Mouse (Mus musculus): ENCODE data around the gene Cdkal1. TPM values are rescaled to one million over a fixed set of nuclear protein-coding genes. Genes with fewer than 3 reads are reported as not detected.

The Cdkal1 gene
- total and polyA plus RNA-seq, 3 experiments, result 3.9 to 30.3 (median 29.9) TPM

GRCm38 (mm10) chr13:29162867-29163514 lies 692.5 kb downstream of the Cdkal1 start:
- Histone ChIP-seq H3K9ac (ENCODE audit: low read depth, low read length) (no peak overlapping the region), H3K36me3 (ENCODE audit: control insufficient read depth, insufficient read depth, low read length) (no peaks in the 10 kb centered on the region), H3K4me1 (ENCODE audit: control insufficient read depth, insufficient read depth, low read length) (no peaks in the 10 kb centered on the region), H3K27ac (no peak overlapping the region), H3K4me3 (no peak overlapping the region), H3K79me2 (replicated peaks; ENCODE audit: control insufficient read depth, insufficient read depth, low read length) (no peaks in the 10 kb centered on the region), H3K27me3 (ENCODE audit: control insufficient read depth, insufficient read depth, low read length) (no peaks in the 10 kb centered on the region)
- no peak for DNase-seq
- no peak for TF ChIP-seq CTCF (IDR thresholded peaks at IDR 0.05)
- intact Hi-C loops (cut with DNase I), result no loop called here
- WGBS, result 88% methylated on average over 2 of the region's 2 CpGs

DNA sequence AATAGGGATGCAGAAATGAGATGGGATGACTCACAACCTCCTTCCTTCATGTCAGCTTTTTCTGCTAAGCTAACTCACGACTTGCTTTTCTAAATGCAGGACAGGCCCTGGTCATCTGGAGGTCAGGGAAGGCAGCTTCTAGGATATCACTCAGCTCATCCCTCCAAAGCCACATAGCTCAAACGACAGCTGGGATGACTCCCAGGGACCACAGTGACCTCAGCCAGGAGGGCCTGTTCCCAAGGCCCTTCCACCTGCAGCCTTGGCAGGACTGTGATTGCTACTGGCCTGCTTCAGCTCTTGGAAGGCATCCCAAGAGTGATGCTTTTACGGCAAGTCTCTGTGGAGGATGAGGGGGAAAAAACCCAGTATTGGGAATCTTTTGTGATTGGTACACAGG lies 693.0 kb downstream of the Cdkal1 start:
- Histone ChIP-seq H3K36me3 (ENCODE audit: control insufficient read depth, insufficient read depth, low read length) (no peaks in the 10 kb centered on the region), H3K27ac (no peak overlapping the region), H3K4me3 (no peak overlapping the region), H3K4me1 (ENCODE audit: control insufficient read depth, insufficient read depth, low read length) (no peaks in the 10 kb centered on the region), H3K27me3 (ENCODE audit: control insufficient read depth, insufficient read depth, low read length) (no peaks in the 10 kb centered on the region), H3K9ac (ENCODE audit: low read depth, low read length) (no peak overlapping the region), H3K79me2 (replicated peaks; ENCODE audit: control insufficient read depth, insufficient read depth, low read length) (no peaks in the 10 kb centered on the region)
- TF ChIP-seq EP300 (IDR thresholded peaks at IDR 0.05; ENCODE audit: insufficient read depth, low read depth, low read length), result no peak
- no peak for TF ChIP-seq CTCF (IDR thresholded peaks at IDR 0.05)
- peak in 1 of 2 experiments; percentile 32 for DNase-seq
- WGBS, result 54% methylated on average over 3 of the region's 3 CpGs
- intact Hi-C loops (cut with DNase I), result no loop called here

- H3K27me3 ChIP-seq (ENCODE audit: control insufficient read depth, insufficient read depth, low read length), result no peaks in the 10 kb centered on the region
- no peak overlapping the region for H3K9ac ChIP-seq (ENCODE audit: low read depth, low read length)
- WGBS, result 92% methylated on average over 3 of the region's 3 CpGs
- no peaks in the 10 kb centered on the region for H3K36me3 ChIP-seq (ENCODE audit: control insufficient read depth, insufficient read depth, low read length)
- H3K27ac ChIP-seq, result no peak overlapping the region
- no peak for DNase-seq
- intact Hi-C loops (cut with DNase I), result no loop called here
- H3K4me1 ChIP-seq (ENCODE audit: control insufficient read depth, insufficient read depth, low read length), result no peaks in the 10 kb centered on the region
- no peak for TF ChIP-seq CTCF (IDR thresholded peaks at IDR 0.05)
- TF ChIP-seq EP300 (IDR thresholded peaks at IDR 0.05; ENCODE audit: insufficient read depth, low read depth, low read length), result no peak
- no peak for TF ChIP-seq POLR2A (IDR thresholded peaks at IDR 0.05; ENCODE audit: insufficient read depth, low read depth, low read length)
- H3K79me2 ChIP-seq (replicated peaks; ENCODE audit: control insufficient read depth, insufficient read depth, low read length), result no peaks in the 10 kb centered on the region
- no peak overlapping the region for H3K4me3 ChIP-seq
These were observed 694.0 kb downstream of the Cdkal1 start for GRCm38 (mm10) chr13:29161436-29161835.

DNA sequence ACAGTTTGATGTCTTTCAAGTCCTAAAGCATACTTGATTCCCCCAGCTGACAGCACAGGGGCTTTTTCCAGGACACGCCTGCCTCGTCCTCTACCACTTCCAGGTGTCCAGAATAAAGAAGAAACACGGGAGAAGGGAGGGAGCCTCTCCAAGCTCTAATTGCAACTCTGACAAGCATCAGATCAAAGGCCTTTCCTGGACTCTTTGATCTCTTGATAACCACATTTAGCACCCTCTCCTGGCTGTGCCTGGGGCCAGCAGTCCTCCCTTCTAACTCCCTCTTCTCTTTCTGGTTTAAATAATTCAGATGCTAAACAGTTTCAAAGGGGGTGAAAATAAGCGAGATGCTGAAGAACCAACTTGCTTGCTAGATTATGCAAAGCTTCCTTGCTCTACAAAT lies 698.8 kb downstream of the Cdkal1 start:
- no peaks in the 10 kb centered on the region for H3K79me2 ChIP-seq (replicated peaks; ENCODE audit: control insufficient read depth, insufficient read depth, low read length)
- no peaks in the 10 kb centered on the region for H3K27me3 ChIP-seq (ENCODE audit: control insufficient read depth, insufficient read depth, low read length)
- H3K4me1 ChIP-seq (ENCODE audit: control insufficient read depth, insufficient read depth, low read length), result no peaks in the 10 kb centered on the region
- no peak overlapping the region for H3K4me3 ChIP-seq
- no peak for DNase-seq
- intact Hi-C loops (cut with DNase I), result no loop called here
- TF ChIP-seq CTCF (IDR thresholded peaks at IDR 0.05) (peak; percentile 17; the same call in 1 of the 2 replicates), POLR2A (IDR thresholded peaks at IDR 0.05; ENCODE audit: insufficient read depth, low read depth, low read length) (no peak), EP300 (IDR thresholded peaks at IDR 0.05; ENCODE audit: insufficient read depth, low read depth, low read length) (no peak)
- WGBS, result 64% methylated on average over 4 of the region's 4 CpGs
- no peaks in the 10 kb centered on the region for H3K36me3 ChIP-seq (ENCODE audit: control insufficient read depth, insufficient read depth, low read length)
- no peak overlapping the region for H3K9ac ChIP-seq (ENCODE audit: low read depth, low read length)
- H3K27ac ChIP-seq, result no peak overlapping the region

GRCm38 (mm10) chr13:29155297-29155696 lies 700.2 kb downstream of the Cdkal1 start:
- WGBS, result 85% methylated on average over 3 of the region's 3 CpGs
- TF ChIP-seq CTCF (IDR thresholded peaks at IDR 0.05) (no peak), EP300 (IDR thresholded peaks at IDR 0.05; ENCODE audit: insufficient read depth, low read depth, low read length) (no peak), POLR2A (IDR thresholded peaks at IDR 0.05; ENCODE audit: insufficient read depth, low read depth, low read length) (no peak)
- Histone ChIP-seq H3K27ac (no peak overlapping the region), H3K79me2 (replicated peaks; ENCODE audit: control insufficient read depth, insufficient read depth, low read length) (no peaks in the 10 kb centered on the region), H3K4me1 (ENCODE audit: control insufficient read depth, insufficient read depth, low read length) (no peaks in the 10 kb centered on the region), H3K27me3 (ENCODE audit: control insufficient read depth, insufficient read depth, low read length) (no peaks in the 10 kb centered on the region), H3K36me3 (ENCODE audit: control insufficient read depth, insufficient read depth, low read length) (no peaks in the 10 kb centered on the region), H3K4me3 (no peak overlapping the region), H3K9ac (ENCODE audit: low read depth, low read length) (no peak overlapping the region)
- intact Hi-C loops (cut with DNase I), result no loop called here
- DNase-seq, result no peak

- no peak overlapping the region for H3K9ac ChIP-seq (ENCODE audit: low read depth, low read length)
- no peaks in the 10 kb centered on the region for H3K36me3 ChIP-seq (ENCODE audit: control insufficient read depth, insufficient read depth, low read length)
- no peak for DNase-seq
- H3K4me1 ChIP-seq (ENCODE audit: control insufficient read depth, insufficient read depth, low read length), result no peaks in the 10 kb centered on the region
- no peak overlapping the region for H3K27ac ChIP-seq
- no peaks in the 10 kb centered on the region for H3K79me2 ChIP-seq (replicated peaks; ENCODE audit: control insufficient read depth, insufficient read depth, low read length)
- 91% methylated on average over 13 of the region's 13 CpGs for WGBS
- no peak overlapping the region for H3K4me3 ChIP-seq
- TF ChIP-seq POLR2A (IDR thresholded peaks at IDR 0.05; ENCODE audit: insufficient read depth, low read depth, low read length) (no peak), CTCF (IDR thresholded peaks at IDR 0.05) (no peak), EP300 (IDR thresholded peaks at IDR 0.05; ENCODE audit: insufficient read depth, low read depth, low read length) (no peak)
- intact Hi-C loops (cut with DNase I), result no loop called here
- no peaks in the 10 kb centered on the region for H3K27me3 ChIP-seq (ENCODE audit: control insufficient read depth, insufficient read depth, low read length)
These were observed 705.4 kb downstream of the Cdkal1 start for GRCm38 (mm10) chr13:29150120-29150519.
